Mouse (Mus musculus): Measurements from ENCODE around the gene Gm49403.
A peak's percentile ranks its signal among the peaks of the same experiment; 100 is the strongest.

Gm49403 gene

GRCm38 (mm10) chr19:8914212-8914611 is 30.5 kb downstream of the Gm49403 start:
- no peak for DNase-seq

GRCm38 (mm10) chr19:8919000-8919399 is 35.3 kb downstream of the Gm49403 start:
- DNase-seq, result no peak

- no peak for DNase-seq
Observed at GRCm38 (mm10) chr19:8919684-8920072, 35.9 kb downstream of the Gm49403 start.

- peak; percentile 98 for DNase-seq
Observed at GRCm38 (mm10) chr19:8920073-8920736, 36.5 kb downstream of the Gm49403 start, which contains the start of gene B3gat3. Gene B3gat3, plus strand, starts transcription at chr19:8920374.

- DNase-seq, result peak; percentile 70
Observed at GRCm38 (mm10) chr19:8920836-8921291, 37.1 kb downstream of the Gm49403 start.

- no peak for DNase-seq
Observed at GRCm38 (mm10) chr19:8921741-8922140, 38.0 kb downstream of the Gm49403 start.

- no peak for DNase-seq
Observed at GRCm38 (mm10) chr19:8926766-8927165, 43.0 kb downstream of the Gm49403 start.

- DNase-seq, result no peak
Observed at GRCm38 (mm10) chr19:8927891-8928525, 44.3 kb downstream of the Gm49403 start.

- no peak for DNase-seq
Observed at GRCm38 (mm10) chr19:8928689-8929223, 45.0 kb downstream of the Gm49403 start.

- peak; percentile 96 for DNase-seq
Observed at GRCm38 (mm10) chr19:8929224-8930088, 45.7 kb downstream of the Gm49403 start, which contains the start of the genes Rom1 and Eml3. Gene Rom1, minus strand, starts transcription at chr19:8929356. Gene Eml3, plus strand, starts transcription at chr19:8929552.

GRCm38 (mm10) chr19:8930117-8930516 is 46.4 kb downstream of the Gm49403 start:
- no peak for DNase-seq

GRCm38 (mm10) chr19:8930771-8931170 is 47.0 kb downstream of the Gm49403 start:
- no peak for DNase-seq

GRCm38 (mm10) chr19:8936736-8937135 is 53.0 kb downstream of the Gm49403 start:
- DNase-seq, result no peak
